Mouse (Mus musculus) lung, embryonic 15.5 days (tissue): ENCODE measurements around the gene Emc9. TPM values are rescaled to one million over a fixed set of nuclear protein-coding genes. Genes with fewer than 3 reads are reported as not detected.

Experiments used
- ATAC-seq: fragments of 200-750 bp; cut with Nextera tagmentation; 2 replicates; pipeline ENCODE4 v1.8.0; 2017; ENCODE audit warnings: moderate number of reproducible peaks, borderline replicate concordance; ENCODE audit not compliant: low FRiP score, low TSS enrichment; ENCODE audit errors: extremely low read depth
- H3K27ac ChIP-seq: fragments of 300-500 bp; sonication (generic); 2 replicates; pipeline ENCODE4 v1.5.1; 2015; ENCODE audit warnings: moderate library complexity, mild to moderate bottlenecking, inconsistent platforms
- H3K27me3 ChIP-seq: fragments of 300-500 bp; sonication (generic); 2 replicates; pipeline ENCODE4 v1.6.1; 2015; ENCODE audit warnings: inconsistent platforms
- H3K36me3 ChIP-seq: fragments of 300-500 bp; sonication (generic); 2 replicates; pipeline ENCODE4 v1.6.1; 2015; ENCODE audit warnings: inconsistent platforms
- H3K4me1 ChIP-seq: fragments of 300-500 bp; sonication (generic); 2 replicates; pipeline ENCODE4 v1.6.1; 2015; ENCODE audit warnings: inconsistent platforms
- H3K4me2 ChIP-seq: fragments of 300-500 bp; sonication (generic); 2 replicates; pipeline ENCODE4 v1.6.1; 2015; ENCODE audit warnings: inconsistent platforms, mild to moderate bottlenecking, moderate library complexity
- H3K4me3 ChIP-seq: fragments of 300-500 bp; sonication (generic); 2 replicates; pipeline ENCODE4 v1.5.1; 2015; ENCODE audit warnings: mild to moderate bottlenecking, inconsistent platforms
- H3K9ac ChIP-seq: fragments of 300-500 bp; sonication (generic); 2 replicates; pipeline ENCODE4 v1.6.1; 2015; ENCODE audit warnings: inconsistent platforms
- H3K9me3 ChIP-seq: fragments of 300-500 bp; sonication (generic); 2 replicates; pipeline ENCODE4 v1.6.1; 2016; ENCODE audit warnings: inconsistent platforms
- WGBS: fragments of 180-500 bp; shearing (Covaris S2); methylation state at CpG from one replicate; pipeline ENCODE4 v1.1.7; 2015; 5-methylcytosine and 5-hydroxymethylcytosine counted together
- polyA plus RNA-seq: library from polyadenylated mRNA; unstranded; fragments of >200 nt; fragmentation: Nextera tagmentation; extraction: Ambion mirVana; gene quantifications from 2 replicates; pipeline ENCODE4 v1.2.1, GENCODE M21; 2015

The Emc9 gene
- polyA plus RNA-seq, 1 experiment from 2014 or later: 5.1 TPM

DNA sequence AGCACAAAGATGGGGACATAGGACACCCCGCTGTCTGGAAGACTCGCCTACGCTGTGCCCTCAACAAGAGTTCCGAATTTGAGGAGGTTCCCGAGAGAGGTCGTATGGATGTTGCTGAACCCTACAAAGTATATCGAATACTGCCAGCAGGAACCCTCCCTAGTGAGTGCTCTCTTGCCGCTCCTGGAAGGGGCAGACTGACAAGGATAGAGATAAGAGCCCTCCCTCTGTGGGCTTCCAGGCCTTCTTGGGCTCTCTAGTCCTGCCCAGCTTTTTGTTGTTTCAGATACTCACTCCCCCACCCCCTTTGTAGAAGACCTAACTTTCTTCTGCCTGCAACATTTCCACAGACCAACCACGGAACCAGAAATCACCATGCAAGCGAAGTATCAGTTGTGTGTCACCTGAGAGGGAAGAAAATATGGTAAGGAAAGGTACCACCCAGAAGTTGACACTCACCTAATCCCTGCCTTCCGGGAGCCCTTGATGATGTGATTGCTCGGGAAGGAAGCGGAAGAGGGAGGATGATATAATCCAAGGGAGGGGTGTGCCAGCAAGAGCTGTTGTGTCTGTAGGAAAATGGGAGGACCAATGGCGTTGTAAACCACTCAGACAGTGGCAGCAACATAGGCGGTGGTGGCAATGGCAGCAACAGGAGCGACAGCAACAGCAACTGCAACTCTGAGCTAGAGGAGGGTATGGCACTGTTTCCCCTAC lies 20.8 kb upstream of the Emc9 start:
- H3K36me3 ChIP-seq: peaks cover 53% of the 10 kb centered on the region
- H3K4me3 ChIP-seq: no peak overlapping the region

DNA sequence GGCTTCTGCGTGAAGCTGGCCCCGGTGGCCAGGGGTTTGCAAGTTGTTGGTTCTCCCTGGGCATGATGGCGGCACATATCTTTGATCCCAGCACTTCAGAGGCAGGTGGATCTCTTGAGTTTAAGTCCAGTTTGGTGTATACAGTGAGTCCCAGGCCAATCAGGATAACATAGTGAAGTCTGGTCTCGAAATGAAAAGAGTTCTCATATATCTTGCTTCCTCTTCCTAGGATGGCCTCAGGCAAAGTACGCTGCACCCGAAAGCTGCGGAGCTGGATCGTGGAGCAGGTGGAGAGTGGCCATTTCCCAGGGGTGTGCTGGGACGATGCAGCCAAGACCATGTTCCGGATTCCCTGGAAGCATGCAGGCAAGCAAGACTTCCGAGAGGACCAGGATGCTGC lies 19.7 kb upstream of the Emc9 start:
- Histone ChIP-seq H3K4me2 (peak overlapping the region; percentile 61), H3K4me3 (peak overlapping the region; percentile 39), H3K4me1 (peaks cover 16% of the 10 kb centered on the region), H3K36me3 (peaks cover 63% of the 10 kb centered on the region), H3K27me3 (no peaks in the 10 kb centered on the region), H3K9ac (peak overlapping the region; percentile 33; the same call in 1 of the 2 replicates), H3K9me3 (no peaks in the 10 kb centered on the region), H3K27ac (0 out of 2 replicates have a peak overlapping the region, but pooled peaks have one; percentile 76)
- 92% methylated on average over 11 of the region's 11 CpGs for WGBS
- ATAC-seq: no peak

More for the DNA sequence above, 20.8 kb upstream of the Emc9 start:
- no peak overlapping the region for H3K9ac ChIP-seq
- ATAC-seq: no peak
- H3K4me2 ChIP-seq: no peak overlapping the region
- no peak overlapping the region for H3K27ac ChIP-seq
- peaks cover 16% of the 10 kb centered on the region for H3K4me1 ChIP-seq
- WGBS: 88% methylated on average over 16 of the region's 16 CpGs
- no peaks in the 10 kb centered on the region for H3K27me3 ChIP-seq
- H3K9me3 ChIP-seq: no peaks in the 10 kb centered on the region

DNA sequence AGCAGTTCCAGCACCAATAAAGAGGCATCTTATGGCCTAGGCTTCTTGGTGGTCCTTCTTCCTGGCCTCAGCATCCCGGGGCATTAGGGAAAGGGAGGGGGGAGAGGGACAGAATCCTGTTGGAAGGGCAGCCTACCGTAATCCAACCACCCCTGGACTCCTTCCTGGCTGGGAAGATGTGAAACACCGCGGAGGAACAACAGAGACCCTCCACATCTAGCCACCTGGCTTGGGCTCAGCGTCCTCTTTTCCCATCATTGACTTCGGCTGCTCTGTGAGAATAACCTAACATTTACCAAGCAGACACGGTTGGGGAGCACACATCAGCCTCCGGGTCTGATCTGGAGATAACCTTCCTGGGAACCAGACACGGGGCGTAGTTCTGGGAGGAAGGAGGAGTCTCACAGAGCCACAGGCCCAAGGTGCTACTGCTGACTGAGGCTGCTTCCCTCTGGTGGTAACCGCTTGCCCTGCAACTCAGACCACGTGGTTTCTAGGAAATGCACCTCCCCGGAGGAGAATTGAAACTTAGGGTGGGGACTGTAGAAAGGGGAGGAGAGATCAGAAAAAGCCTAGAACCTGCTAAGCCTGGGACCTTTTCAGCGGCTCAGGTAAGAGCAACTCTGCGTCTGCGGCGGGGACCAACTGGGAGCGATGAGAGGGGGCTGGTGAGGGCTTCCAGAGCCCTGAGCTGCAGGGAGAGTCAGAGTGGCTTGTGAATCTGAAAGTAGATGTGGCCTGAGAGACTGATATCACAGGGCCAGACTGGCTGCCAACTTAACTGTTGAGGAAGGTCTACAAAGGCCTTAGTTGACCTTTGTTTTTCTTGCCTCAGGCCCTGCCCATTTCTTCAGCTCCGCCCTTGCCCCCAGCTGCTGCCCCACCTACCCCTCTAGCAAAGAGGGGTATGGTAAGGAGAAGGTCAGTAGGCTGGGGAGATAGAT lies 18.8 kb upstream of the Emc9 start:
- peak overlapping the region; percentile 39 for H3K4me3 ChIP-seq
- ATAC-seq: peak; percentile 89
- peaks cover 65% of the 10 kb centered on the region for H3K36me3 ChIP-seq
- peak overlapping the region; percentile 33; the same call in 1 of the 2 replicates for H3K9ac ChIP-seq
- H3K4me1 ChIP-seq: peaks cover 16% of the 10 kb centered on the region
- H3K9me3 ChIP-seq: no peaks in the 10 kb centered on the region
- peak overlapping the region; percentile 61 for H3K4me2 ChIP-seq
- WGBS: 10% methylated on average over 19 of the region's 19 CpGs
- no peaks in the 10 kb centered on the region for H3K27me3 ChIP-seq
- H3K27ac ChIP-seq: peak overlapping the region; percentile 76

DNA sequence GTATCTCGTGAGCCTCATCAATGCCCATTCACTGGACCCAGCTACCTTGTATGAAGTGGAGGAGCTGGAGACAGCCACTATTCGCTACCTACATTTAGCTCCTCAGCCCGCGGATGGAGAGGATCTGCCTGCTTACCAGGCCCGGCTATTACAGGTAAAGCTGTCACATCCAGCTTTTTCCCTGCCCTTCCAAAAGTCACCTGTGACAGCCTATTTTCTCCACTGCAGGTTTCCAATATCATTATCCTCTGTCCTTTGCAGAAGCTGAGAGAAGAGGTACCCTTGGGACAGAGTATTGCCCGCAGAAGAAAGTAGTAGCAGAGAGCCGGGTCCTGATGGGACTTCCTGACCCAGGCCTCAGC lies 18.1 kb upstream of the Emc9 start, which contains the start of gene Irf9:
Gene Irf9 (plus strand): TSS at position 301 of the 362 bp plus-strand sequence.
- peak within 1 kb of the TSS; percentile 61 for H3K4me2 ChIP-seq
- peak within 1 kb of the TSS; percentile 76 for H3K27ac ChIP-seq
- peaks cover 16% of the 10 kb centered on the region for H3K4me1 ChIP-seq
- H3K27me3 ChIP-seq: no peaks in the 10 kb centered on the region
- peak within 1 kb of the TSS; percentile 33; the same call in 1 of the 2 replicates for H3K9ac ChIP-seq
- peaks cover 64% of the 10 kb centered on the region for H3K36me3 ChIP-seq
- no peaks in the 10 kb centered on the region for H3K9me3 ChIP-seq
- WGBS: 79% methylated on average over 7 of the region's 7 CpGs
- H3K4me3 ChIP-seq: peak within 1 kb of the TSS; percentile 39
- ATAC-seq: no peak

DNA sequence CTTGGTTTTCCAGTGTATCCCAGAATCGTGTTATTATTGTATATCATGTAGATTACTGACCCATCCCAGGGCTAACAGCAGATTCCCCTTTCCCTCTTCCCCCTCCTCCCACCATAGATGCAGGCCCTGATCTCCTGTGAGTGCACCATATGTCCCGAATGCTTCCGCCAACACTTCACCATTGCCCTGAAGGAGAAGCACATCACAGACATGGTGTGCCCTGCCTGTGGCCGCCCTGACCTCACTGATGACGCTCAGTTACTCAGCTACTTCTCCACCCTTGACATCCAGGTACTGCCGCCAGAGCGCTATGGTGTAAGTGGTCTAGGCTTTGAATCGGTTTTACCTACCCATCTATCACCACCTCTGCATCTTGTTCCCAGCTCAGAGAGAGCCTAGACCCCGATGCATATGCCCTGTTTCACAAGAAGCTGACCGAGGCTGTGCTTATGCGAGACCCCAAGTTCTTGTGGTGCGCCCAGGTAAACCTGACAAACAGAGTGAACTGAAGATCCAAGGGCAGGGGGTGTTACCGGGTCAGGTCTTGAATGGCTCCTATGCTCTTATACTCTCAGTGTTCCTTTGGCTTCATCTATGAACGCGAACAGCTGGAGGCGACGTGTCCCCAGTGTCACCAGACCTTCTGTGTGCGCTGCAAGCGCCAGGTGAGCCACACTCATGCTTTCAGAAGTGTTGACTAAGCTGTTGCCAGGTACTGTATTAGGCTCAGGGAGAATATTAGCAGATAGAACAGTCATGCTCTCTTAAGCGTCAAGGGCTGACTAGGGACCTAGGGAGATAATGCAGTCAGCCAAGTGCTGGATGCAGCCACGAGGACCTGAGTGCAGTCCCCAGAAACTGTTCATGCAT lies 13.7 kb upstream of the Emc9 start:
- 92% methylated on average over 21 of the region's 21 CpGs for WGBS
- Histone ChIP-seq H3K4me2 (no peak overlapping the region), H3K4me1 (peaks cover 5% of the 10 kb centered on the region; the same call in 1 of the 2 replicates), H3K27me3 (no peaks in the 10 kb centered on the region), H3K4me3 (no peak overlapping the region), H3K9me3 (no peaks in the 10 kb centered on the region), H3K36me3 (peaks cover 80% of the 10 kb centered on the region), H3K27ac (no peak overlapping the region), H3K9ac (no peak overlapping the region)
- no peak for ATAC-seq

DNA sequence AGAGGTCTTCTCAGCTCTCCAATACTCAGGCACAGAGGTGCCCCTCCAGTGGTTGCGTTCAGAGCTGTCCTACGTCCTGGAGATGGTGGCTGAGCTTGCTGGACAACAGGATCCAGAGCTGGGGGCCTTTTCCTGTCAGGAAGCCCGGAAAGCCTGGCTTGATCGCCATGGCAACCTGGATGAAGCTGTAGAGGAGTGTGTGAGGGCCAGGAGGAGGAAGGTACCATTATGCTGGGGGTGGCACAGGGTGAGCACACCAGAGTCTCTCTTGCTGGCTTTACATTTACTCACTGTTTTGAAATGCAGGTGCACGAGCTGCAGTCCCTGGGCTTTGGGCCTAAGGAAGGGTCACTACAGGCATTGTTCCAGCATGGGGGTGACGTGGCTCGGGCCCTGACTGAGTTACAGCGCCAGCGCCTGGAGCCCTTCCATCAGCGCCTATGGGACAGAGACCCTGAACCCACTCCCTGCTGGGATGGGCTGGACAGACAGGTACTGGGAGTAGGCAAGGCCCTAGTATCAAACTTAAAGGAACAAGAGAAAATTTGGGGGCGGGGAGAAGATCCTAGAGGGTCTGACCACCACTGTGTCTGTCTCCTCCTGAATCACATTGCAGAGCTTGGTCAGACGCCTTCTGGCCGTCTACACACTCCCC lies 11.1 kb upstream of the Emc9 start:
- peaks cover 17% of the 10 kb centered on the region for H3K4me1 ChIP-seq
- no peak overlapping the region for H3K4me3 ChIP-seq
- no peak for ATAC-seq
- no peak overlapping the region for H3K27ac ChIP-seq
- H3K9me3 ChIP-seq: no peaks in the 10 kb centered on the region
- WGBS: 74% methylated on average over 13 of the region's 13 CpGs
- no peak overlapping the region for H3K9ac ChIP-seq
- no peak overlapping the region for H3K4me2 ChIP-seq
- no peaks in the 10 kb centered on the region for H3K27me3 ChIP-seq
- H3K36me3 ChIP-seq: peaks cover 60% of the 10 kb centered on the region

DNA sequence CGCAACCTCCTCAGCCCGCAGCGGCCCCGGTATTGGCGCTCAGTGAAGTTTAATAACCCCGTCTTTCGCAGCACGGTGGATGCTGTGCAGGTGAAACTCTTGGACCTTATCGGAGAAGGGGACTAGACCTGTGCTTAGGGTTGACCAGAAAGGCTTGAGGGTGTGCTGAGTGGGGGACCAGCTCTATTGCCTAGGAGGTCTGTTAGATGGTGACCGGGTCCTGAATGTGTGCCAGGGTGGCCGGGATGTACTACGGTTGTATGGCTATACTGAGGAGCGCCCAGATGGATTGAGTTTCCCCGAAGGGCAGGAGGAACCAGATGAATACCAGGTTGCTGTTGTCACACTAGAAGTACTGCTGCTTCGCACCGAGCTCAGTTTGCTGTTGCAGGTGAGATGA lies 7.1 kb upstream of the Emc9 start:
- 4% methylated on average over 16 of the region's 16 CpGs for WGBS
- Histone ChIP-seq H3K9me3 (no peaks in the 10 kb centered on the region), H3K4me1 (peaks cover 25% of the 10 kb centered on the region), H3K27me3 (no peaks in the 10 kb centered on the region), H3K36me3 (peaks cover 33% of the 10 kb centered on the region), H3K9ac (peak overlapping the region; percentile 80), H3K27ac (peak overlapping the region; percentile 99), H3K4me2 (peak overlapping the region; percentile 93), H3K4me3 (peak overlapping the region; percentile 84)
- ATAC-seq: no peak

DNA sequence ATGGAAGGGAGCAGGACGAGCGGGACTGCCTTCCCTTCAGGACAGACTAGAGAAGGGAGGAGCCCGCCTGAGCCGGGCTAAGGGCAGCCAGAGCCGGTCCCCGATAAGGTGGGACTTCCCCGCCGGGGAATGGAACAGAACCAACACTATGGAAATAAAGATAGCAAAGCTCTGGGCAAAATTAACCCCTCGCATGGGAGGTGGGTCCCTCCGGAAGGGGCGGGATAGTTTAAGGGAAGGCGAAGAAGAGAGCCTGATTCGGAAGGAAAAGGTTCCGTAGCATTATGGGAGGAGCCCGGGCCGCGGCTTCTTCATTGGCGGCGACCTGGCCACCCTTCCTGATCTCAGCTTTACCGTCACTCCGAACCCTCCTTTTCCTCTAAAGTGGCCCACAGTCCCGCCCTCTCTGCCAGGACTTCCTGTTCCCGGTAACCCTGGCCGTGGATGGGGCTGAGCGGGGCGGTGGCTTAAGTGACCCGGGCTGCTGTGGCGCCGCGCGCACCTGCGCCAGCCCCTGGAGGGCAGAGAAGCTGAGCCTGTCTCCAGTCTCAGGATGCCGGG lies 6.3 kb upstream of the Emc9 start, which contains the start of gene Rnf31:
Gene Rnf31 (plus strand): TSS at position 378 of the 561 bp plus-strand sequence.
- Histone ChIP-seq H3K27ac (peak within 1 kb of the TSS; percentile 99), H3K36me3 (peaks cover 28% of the 10 kb centered on the region), H3K27me3 (no peaks in the 10 kb centered on the region), H3K4me3 (peak within 1 kb of the TSS; percentile 84), H3K9me3 (no peaks in the 10 kb centered on the region), H3K4me1 (peaks cover 25% of the 10 kb centered on the region), H3K4me2 (peak within 1 kb of the TSS; percentile 93), H3K9ac (peak within 1 kb of the TSS; percentile 80)
- WGBS: 0% methylated on average over 33 of the region's 33 CpGs
- ATAC-seq: peak; percentile 90

DNA sequence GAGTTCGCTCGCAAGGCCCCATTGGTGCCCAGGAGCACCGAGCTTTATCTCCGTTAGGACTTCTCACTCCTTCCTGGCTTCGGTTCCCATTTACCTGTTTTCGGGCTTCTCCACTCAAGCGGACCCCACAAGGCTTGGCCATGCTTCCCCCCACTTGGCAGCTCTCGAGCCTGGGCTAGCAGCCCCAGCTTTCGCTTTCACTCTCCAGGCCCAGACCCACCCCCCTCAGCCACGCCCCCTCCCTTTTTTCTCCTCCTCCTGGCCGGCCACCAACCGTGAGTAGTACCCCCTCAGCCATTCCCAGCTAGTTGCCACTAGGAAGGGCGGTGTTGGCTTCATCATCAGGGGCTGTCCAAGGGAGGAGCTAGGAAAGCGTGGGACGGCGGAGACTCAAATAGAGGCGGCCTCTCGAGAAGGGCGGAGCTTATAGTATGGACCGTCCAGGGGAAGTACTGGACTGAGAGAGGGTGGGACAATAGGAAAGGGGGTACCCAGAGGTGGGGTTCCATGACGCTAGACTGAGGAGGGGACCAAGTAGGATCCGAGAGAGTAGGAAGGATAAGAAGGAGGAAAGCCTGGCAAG lies 5.7 kb upstream of the Emc9 start, which contains the start of gene Psme2:
Gene Psme2 (minus strand): TSS at position 366 of the 583 bp plus-strand sequence.
- ATAC-seq: peak; percentile 97
- Histone ChIP-seq H3K4me3 (peak within 1 kb of the TSS; percentile 84), H3K36me3 (peaks cover 23% of the 10 kb centered on the region), H3K9me3 (no peaks in the 10 kb centered on the region), H3K4me2 (peak within 1 kb of the TSS; percentile 93), H3K27ac (peak within 1 kb of the TSS; percentile 99), H3K27me3 (no peaks in the 10 kb centered on the region), H3K4me1 (peaks cover 25% of the 10 kb centered on the region), H3K9ac (peak within 1 kb of the TSS; percentile 80)
- WGBS: under 1% methylated on average over 22 of the region's 22 CpGs

DNA sequence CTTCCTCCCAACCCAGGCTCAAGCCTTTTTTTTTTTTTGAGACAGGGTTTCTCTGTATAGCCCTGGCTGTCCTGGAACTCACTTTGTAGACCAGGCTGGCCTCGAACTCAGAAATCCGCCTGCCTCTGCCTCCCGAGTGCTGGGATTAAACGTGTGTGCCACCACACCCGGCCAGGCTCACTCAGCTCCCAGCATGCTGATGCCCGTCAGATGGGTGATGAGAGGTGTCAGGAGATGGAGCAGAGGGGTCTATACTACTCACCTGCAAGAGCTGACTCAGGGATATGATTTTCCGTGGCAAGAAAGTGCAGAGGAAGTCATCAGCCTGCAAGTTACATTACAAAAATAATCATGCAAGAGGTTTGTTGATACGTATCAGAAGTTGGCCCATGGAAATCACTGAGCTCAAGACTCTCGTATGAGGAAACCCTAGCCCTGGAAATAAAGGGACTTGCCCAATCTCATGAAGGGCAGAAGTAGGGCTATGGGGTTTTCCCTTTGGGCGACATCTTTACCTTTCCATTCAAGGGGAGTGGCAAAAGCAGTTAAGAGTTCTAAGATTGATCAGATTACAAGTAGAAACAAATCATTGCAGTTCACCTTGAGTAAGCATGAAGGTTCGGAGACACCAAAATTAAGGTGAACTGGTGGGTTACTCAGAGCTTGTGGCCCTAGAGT lies 4.8 kb upstream of the Emc9 start:
- Histone ChIP-seq H3K4me2 (peak overlapping the region; percentile 93), H3K9me3 (no peaks in the 10 kb centered on the region), H3K4me1 (peaks cover 26% of the 10 kb centered on the region), H3K27ac (peak overlapping the region; percentile 99; the same call in 1 of the 2 replicates), H3K36me3 (peaks cover 13% of the 10 kb centered on the region), H3K27me3 (peaks cover under 1% of the 10 kb centered on the region; the same call in 1 of the 2 replicates), H3K4me3 (peak overlapping the region; percentile 84), H3K9ac (peak overlapping the region; percentile 66)
- no peak for ATAC-seq
- 78% methylated on average over 11 of the region's 11 CpGs for WGBS
